16 mouse cellular contexts compared by ENCODE assay signal in the genomic region with DNA sequence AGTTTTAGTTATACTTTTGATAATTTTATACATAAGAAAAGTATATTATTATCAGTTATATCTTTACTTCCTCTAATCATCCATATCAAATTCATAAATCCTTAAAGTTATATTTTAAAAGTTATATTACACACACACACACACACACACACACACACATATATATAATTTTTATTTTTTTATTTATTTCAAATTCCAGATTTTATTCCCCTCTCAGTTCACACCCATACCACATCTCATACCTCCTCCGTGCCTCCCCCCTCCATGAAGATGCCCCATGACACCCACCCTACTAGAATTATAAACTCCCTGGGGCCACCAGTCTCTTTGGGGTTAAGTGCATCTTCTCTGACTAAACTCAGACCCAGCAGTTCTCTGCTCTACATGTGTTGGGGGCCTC.
"Had no signal": no experiment of that assay in that cellular context is flagged by ENCODE, and none has a peak within 500 bp of the region (broad histone marks: within the 10 kb centered on the region; RNA-seq: fewer than 3 reads in every experiment).

No protein-coding gene starts in this region.

- H3K36me3 ChIP-seq: neural tube, embryonic 12.5 days; neural tube, embryonic 13.5 days; stomach, embryonic 15.5 days had no signal

- H3K27ac ChIP-seq: neural tube, embryonic 12.5 days; neural tube, embryonic 13.5 days; stomach, embryonic 15.5 days; stomach, postnatal 0 days had no signal

- H3K4me1 ChIP-seq: neural tube, embryonic 12.5 days; neural tube, embryonic 13.5 days; stomach, embryonic 15.5 days had no signal

- DNase-seq: retina, postnatal 1 day; right cerebral cortex, adult 18-20 months; right cerebral cortex, postnatal 14 days; right cerebral cortex, postnatal 25 days; right cerebral cortex, postnatal 4 days; spleen, adult 18-20 months; thymus, adult 18-20 months; thymus, adult 2 months; thymus, postnatal 14 days; thymus, postnatal 25 days; thymus, postnatal 36 days; thymus, postnatal 4 days had no signal

- H3K4me2 ChIP-seq: neural tube, embryonic 12.5 days; neural tube, embryonic 13.5 days; stomach, embryonic 15.5 days had no signal

- H3K27me3 ChIP-seq: neural tube, embryonic 12.5 days; neural tube, embryonic 13.5 days; stomach, embryonic 15.5 days had no signal

- H3K9ac ChIP-seq: neural tube, embryonic 12.5 days; neural tube, embryonic 13.5 days; stomach, embryonic 15.5 days had no signal

- H3K9me3 ChIP-seq: neural tube, embryonic 12.5 days; neural tube, embryonic 13.5 days; stomach, embryonic 15.5 days had no signal

- H3K4me3 ChIP-seq: neural tube, embryonic 12.5 days; neural tube, embryonic 13.5 days; stomach, embryonic 15.5 days had no signal
